Mouse (Mus musculus) hindbrain, embryonic 10.5 days (tissue): ENCODE measurements around the gene Hspa2. TPM values are rescaled to one million over a fixed set of nuclear protein-coding genes. Genes with fewer than 3 reads are reported as not detected.
"Not testable (repeated sequence)": the region's sequence is repeated elsewhere in the genome, so short reads cannot be mapped to it uniquely, and the experiment has no call there.

ENCODE experiments used
- DNase-seq: peaks from one replicate; pipeline ENCODE4 v3.0.0-alpha.2; 2017; ENCODE audit warnings: low spot score
- H3K27ac ChIP-seq: fragments of 300-500 bp; sonication (generic); 2 replicates; pipeline ENCODE4 v1.5.1; 2016; ENCODE audit warnings: mild to moderate bottlenecking, moderate library complexity
- H3K27me3 ChIP-seq: fragments of 300-500 bp; sonication (generic); 2 replicates; pipeline ENCODE4 v1.6.1; 2016; ENCODE audit warnings: mild to moderate bottlenecking; ENCODE audit not compliant: poor library complexity, insufficient read depth, severe bottlenecking
- H3K36me3 ChIP-seq: fragments of 300-500 bp; sonication (generic); 2 replicates; pipeline ENCODE4 v1.6.1; 2016; ENCODE audit warnings: mild to moderate bottlenecking, moderate library complexity
- H3K4me1 ChIP-seq: fragments of 300-500 bp; sonication (generic); replicated peaks from 2 replicates; pipeline ENCODE4 v1.6.1; 2016; ENCODE audit warnings: mild to moderate bottlenecking
- H3K4me3 ChIP-seq: fragments of 300-500 bp; sonication (generic); 2 replicates; pipeline ENCODE4 v1.5.1; 2016; ENCODE audit warnings: mild to moderate bottlenecking, moderate library complexity
- H3K9me3 ChIP-seq: fragments of 300-500 bp; sonication (generic); 2 replicates; pipeline ENCODE4 v1.6.1; 2016; ENCODE audit warnings: mild to moderate bottlenecking, moderate library complexity
- WGBS: fragments of 180-500 bp; shearing (Covaris S2); methylation state at CpG from one replicate; pipeline ENCODE4 v1.1.7; 2016; 5-methylcytosine and 5-hydroxymethylcytosine counted together
- polyA plus RNA-seq: library from polyadenylated mRNA; unstranded; fragments of >200 nt; fragmentation: Nextera tagmentation; extraction: Ambion mirVana; gene quantifications from 2 replicates; pipeline ENCODE4 v1.2.1, GENCODE M21; 2016

Hspa2 gene
- polyA plus RNA-seq, 1 experiment from 2014 or later: 9.5 TPM

DNA sequence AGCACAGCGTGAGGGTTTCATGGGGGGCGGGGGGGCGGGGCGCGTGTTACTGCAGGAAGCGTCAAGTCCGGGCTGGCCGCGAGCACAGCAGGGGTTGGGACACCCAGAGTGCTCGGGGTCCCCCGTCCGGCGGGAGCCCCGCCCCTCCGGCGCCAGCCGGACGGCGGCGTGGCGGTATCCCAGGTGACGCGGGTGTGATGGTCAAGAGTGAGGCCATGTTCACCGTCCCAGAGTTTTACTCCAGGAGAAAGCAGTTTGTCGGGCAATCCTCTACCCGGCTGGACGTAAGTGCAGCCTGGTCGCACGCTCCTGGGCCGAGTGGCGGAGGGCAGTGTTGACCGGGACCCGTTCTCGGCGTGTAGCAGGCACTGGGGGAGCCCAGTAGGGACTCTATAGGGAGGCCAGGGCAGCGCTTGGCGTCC, 13.5 kb downstream of the Hspa2 start, which contains the start of gene Ppp1r36:
Ppp1r36 (plus strand) TSS at position 106 of the 422 bp plus-strand sequence.
- Histone ChIP-seq H3K27me3 (peaks cover 35% of the 10 kb centered on the region), H3K4me3 (peak within 1 kb of the TSS; percentile 54), H3K4me1 (peaks cover 11% of the 10 kb centered on the region), H3K27ac (peak within 1 kb of the TSS; percentile 68), H3K36me3 (no peaks in the 10 kb centered on the region), H3K9me3 (0 out of 2 replicates have a peak, but pooled peaks cover 7% of the 10 kb centered on the region)
- WGBS: under 1% methylated on average over 37 of the region's 37 CpGs
- peak; percentile 51 for DNase-seq

DNA sequence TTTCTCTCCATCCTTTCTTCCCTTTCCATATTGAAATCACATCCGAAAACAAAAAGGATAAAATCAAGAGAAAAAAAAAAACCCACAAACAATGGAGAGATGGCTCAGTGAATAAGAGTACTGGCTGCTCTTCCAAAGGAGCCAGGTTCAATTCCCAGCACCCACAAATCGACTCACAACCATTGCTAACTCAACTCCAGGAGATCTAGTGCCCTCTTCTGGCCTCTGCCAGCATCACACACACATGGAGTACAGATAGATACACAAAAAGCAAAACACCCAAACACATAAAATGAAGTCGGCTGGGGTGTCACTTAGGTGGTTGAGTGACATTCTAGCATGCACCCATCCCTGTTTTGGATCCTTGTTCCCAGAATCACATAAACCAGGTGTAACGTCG, 14.4 kb downstream of the Hspa2 start:
- H3K36me3 ChIP-seq: no peaks in the 10 kb centered on the region
- peaks cover 35% of the 10 kb centered on the region for H3K27me3 ChIP-seq
- WGBS: 93% methylated on average over 5 of the region's 5 CpGs
- no peak overlapping the region for H3K27ac ChIP-seq
- DNase-seq: no peak
- peaks cover 11% of the 10 kb centered on the region for H3K4me1 ChIP-seq
- H3K4me3 ChIP-seq: no peak overlapping the region
- H3K9me3 ChIP-seq: 0 out of 2 replicates have a peak, but pooled peaks cover 7% of the 10 kb centered on the region

DNA sequence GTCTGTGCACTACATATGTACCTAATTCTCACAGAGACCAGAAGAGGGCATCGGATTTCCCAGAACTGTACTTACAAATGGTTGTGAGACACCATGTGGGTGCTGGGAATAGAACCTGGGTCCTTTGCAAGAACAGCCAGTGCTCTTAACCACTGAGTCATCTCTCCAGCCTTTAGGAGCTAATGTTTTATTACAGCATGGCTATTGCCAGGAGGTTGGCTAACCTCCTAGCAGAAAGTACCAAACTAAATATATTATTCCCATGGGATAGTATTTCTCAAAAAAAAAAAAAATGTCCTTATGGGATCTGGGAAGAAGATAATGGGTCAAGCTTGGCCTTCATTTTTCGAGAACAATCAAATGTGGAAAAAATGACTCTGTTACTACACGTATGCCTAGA, 21.3 kb downstream of the Hspa2 start:
- Histone ChIP-seq H3K4me3 (no peak overlapping the region), H3K9me3 (peaks cover 4% of the 10 kb centered on the region; the same call in 1 of the 2 replicates), H3K27me3 (0 out of 2 replicates have a peak, but pooled peaks cover 4% of the 10 kb centered on the region), H3K4me1 (no peaks in the 10 kb centered on the region), H3K27ac (no peak overlapping the region), H3K36me3 (no peaks in the 10 kb centered on the region)
- DNase-seq: no peak
- WGBS: 88% methylated on average over 3 of the region's 3 CpGs

DNA sequence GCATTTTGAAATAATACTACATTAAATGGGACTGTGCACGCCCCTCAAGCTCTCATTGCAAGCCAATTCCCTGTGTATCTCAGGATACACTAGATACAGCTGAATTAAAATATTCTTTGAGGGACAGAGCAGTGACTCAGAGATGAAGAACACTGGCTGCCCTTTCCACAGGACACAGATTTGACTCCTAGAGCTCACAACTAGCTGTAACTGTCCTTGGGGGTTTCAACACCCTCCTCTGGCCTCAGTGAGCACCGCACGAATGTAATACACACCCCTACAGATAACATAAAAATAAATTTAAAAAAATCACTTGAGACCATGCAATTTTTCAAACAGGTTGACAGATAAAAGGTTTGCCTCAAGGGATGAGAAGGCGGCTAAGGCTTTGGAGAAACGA, 23.6 kb downstream of the Hspa2 start:
- Histone ChIP-seq H3K27ac (no peak overlapping the region), H3K9me3 (peaks cover 4% of the 10 kb centered on the region; the same call in 1 of the 2 replicates), H3K27me3 (0 out of 2 replicates have a peak, but pooled peaks cover 4% of the 10 kb centered on the region), H3K4me1 (no peaks in the 10 kb centered on the region), H3K4me3 (no peak overlapping the region), H3K36me3 (no peaks in the 10 kb centered on the region)
- 56% methylated on average over 5 of the region's 5 CpGs for WGBS
- DNase-seq: no peak

DNA sequence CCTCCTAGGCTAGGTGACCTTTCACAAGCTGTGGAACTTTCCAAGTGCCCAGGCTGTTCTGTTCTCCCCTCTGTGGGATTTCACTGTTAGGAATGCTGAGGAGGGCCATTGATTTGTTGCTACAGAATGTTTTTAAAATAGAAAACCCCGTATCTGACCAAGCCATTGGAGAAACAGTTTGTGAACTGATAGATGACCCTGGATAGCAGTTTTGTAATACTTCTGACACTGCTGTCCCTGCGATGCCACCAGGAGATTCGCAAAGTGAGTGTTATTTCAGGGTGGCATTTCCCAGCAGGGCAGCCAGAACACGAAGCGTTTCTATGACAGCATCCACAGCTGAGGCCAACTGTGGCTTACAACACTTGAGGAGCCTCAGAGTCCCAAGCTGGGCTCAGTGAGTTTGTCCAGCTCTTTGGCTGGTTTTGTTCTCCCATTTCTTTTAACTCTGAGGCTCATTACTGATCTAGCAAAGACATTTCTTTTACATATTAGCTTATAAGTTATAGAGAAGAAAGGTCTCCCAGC, 27.0 kb downstream of the Hspa2 start:
- 51% methylated on average over 5 of the region's 5 CpGs for WGBS
- H3K9me3 ChIP-seq: no peaks in the 10 kb centered on the region
- H3K4me3 ChIP-seq: no peak overlapping the region
- DNase-seq: no peak
- no peak overlapping the region for H3K27ac ChIP-seq
- H3K4me1 ChIP-seq: peaks cover 8% of the 10 kb centered on the region
- H3K36me3 ChIP-seq: no peaks in the 10 kb centered on the region
- H3K27me3 ChIP-seq: peaks cover 27% of the 10 kb centered on the region

DNA sequence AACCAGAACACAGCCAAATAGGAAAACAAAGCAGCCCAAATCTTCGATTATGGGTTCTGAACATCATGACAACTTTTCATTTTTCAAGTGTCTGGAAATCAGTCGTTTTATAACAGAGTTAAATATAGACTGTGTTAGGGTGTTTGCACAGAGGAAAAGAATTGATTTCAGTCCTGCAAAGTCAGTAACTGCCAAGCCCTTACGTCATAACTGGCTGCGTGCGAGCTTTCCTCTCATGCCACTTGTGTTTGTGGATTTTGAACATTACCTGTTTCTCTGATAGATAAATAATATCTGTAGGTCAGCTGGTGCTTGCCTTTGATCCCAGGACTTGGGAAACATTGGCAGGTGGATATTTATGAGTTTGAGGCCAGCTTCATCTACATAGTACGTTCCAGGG, 27.5 kb downstream of the Hspa2 start:
- 92% methylated on average over 6 of the region's 6 CpGs for WGBS
- H3K27me3 ChIP-seq: peaks cover 32% of the 10 kb centered on the region
- no peak for DNase-seq
- no peaks in the 10 kb centered on the region for H3K9me3 ChIP-seq
- no peak overlapping the region for H3K27ac ChIP-seq
- H3K4me3 ChIP-seq: no peak overlapping the region
- H3K36me3 ChIP-seq: no peaks in the 10 kb centered on the region
- H3K4me1 ChIP-seq: peaks cover 8% of the 10 kb centered on the region

DNA sequence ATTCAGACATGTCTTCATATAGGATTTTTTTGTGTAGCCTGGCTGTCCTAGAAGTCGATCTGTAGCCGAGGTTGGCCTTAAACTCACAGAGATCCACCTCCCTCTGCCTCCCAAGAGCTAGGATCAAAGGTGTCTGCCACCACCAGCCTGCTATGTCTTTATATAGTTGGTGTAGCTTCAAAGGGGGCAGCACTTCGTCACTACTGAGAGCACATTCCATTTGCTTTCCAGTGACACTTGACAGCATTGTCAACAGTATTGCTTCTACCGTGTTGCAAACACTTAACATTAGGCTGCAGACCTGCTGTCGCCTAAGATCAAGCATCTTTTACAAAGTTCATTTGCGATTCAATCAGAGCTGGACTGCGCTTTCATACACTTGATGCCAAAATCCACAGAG, 30.1 kb downstream of the Hspa2 start:
- Histone ChIP-seq H3K4me1 (peaks cover 8% of the 10 kb centered on the region), H3K36me3 (no peaks in the 10 kb centered on the region), H3K9me3 (no peaks in the 10 kb centered on the region), H3K27ac (no peak overlapping the region), H3K4me3 (no peak overlapping the region), H3K27me3 (peaks cover 35% of the 10 kb centered on the region)
- 43% methylated on average over 7 of the region's 7 CpGs for WGBS
- DNase-seq: no peak

DNA sequence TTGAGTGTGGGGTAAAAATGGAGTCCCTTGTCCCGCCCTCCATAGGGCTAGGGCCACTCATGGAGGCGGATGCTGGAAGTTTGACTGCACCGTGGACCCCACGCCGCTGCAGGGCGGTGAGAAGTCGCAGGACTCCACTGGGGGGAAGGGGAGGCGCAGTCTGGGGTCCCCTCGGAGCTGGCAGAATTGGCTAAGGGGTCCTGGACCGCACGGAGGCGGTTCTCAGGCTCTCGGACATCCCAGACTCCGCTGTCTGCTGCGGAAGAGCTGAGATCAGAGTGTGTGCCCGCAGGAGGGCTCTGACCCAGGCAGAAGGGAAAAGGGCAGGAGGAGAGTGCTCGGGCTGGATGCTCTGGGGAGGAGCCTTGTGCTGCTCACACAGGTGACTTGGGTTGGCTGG, 31.1 kb downstream of the Hspa2 start:
- H3K9me3 ChIP-seq: no peaks in the 10 kb centered on the region
- peak overlapping the region; percentile 49 for H3K4me3 ChIP-seq
- H3K27me3 ChIP-seq: peaks cover 35% of the 10 kb centered on the region
- H3K36me3 ChIP-seq: no peaks in the 10 kb centered on the region
- whole genome bisulfite sequencing: 3% methylated on average over 17 of the region's 17 CpGs
- peak overlapping the region; percentile 74 for H3K27ac ChIP-seq
- DNase-seq: no peak
- peaks cover 8% of the 10 kb centered on the region for H3K4me1 ChIP-seq

DNA sequence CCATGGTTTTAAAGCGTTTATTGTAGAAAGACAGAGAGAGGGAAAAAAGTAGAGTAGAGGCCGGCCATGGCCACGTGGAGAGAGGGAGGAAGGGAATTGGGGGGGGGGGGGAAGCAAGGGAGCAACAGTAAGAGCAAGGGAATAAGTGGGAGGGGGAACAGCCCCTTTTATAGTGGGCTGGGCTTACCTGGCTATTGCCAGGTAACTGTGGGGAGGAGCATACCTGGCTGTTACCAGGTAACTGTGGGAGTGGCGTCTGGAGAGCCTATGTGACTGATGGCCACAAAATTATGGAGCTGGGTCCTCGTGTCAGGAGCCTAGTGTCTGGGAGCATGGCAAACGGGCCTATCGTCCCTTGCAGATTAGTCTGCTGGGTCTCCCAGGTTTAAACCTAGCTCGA, 31.6 kb downstream of the Hspa2 start:
- Histone ChIP-seq H3K4me3 (peak overlapping the region; percentile 49), H3K36me3 (no peaks in the 10 kb centered on the region), H3K27me3 (peaks cover 35% of the 10 kb centered on the region), H3K4me1 (peaks cover 8% of the 10 kb centered on the region), H3K9me3 (no peaks in the 10 kb centered on the region), H3K27ac (peak overlapping the region; percentile 74; the same call in 1 of the 2 replicates)
- no peak for DNase-seq
- WGBS: 34% methylated on average over 8 of the region's 8 CpGs

DNA sequence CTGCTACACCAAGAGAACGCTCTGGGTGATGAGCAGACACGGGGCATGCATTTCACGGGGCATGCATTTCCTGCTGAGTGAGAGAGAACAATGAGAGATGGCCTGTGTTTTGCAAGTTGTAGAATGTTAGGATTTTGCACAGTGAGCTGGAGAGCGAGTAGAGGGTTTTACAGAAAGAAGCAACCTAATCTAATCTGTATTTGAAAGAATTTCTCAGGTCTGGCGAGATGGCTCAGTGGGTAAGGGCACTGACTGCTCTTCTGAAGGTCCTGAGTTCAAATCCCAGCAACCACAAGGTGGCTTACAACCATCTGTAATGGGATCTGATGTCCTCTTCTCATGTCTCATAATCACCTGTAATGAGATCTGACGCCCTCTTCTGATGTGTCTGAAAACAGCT, 39.5 kb downstream of the Hspa2 start:
- not testable (repeated sequence) for H3K27ac ChIP-seq, H3K36me3 ChIP-seq, DNase-seq, H3K4me1 ChIP-seq, H3K4me3 ChIP-seq, H3K9me3 ChIP-seq, H3K27me3 ChIP-seq
- WGBS: 82% methylated on average over 6 of the region's 6 CpGs

DNA sequence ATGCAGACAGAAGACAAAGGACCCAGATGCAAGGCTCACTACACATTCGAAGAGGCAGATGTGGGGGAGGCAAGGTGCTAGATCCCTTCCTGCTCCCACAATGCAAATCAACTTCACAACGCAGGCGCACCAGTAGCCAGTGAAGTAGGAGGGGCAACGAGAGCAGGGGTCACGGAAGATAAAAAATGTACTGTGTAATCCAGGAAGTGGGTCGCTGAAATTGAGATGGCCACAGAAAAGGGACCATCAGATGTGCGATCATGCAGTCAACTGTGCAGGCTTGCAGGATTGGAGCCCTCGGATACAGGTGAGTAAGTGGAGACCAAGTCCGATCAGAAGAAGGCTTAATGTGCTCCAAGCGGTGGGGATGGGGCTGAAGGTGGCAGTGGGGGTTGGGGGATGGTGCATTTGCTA, 40.4 kb downstream of the Hspa2 start:
- 56% methylated on average over 10 of the region's 10 CpGs for WGBS
- no peak for DNase-seq

DNA sequence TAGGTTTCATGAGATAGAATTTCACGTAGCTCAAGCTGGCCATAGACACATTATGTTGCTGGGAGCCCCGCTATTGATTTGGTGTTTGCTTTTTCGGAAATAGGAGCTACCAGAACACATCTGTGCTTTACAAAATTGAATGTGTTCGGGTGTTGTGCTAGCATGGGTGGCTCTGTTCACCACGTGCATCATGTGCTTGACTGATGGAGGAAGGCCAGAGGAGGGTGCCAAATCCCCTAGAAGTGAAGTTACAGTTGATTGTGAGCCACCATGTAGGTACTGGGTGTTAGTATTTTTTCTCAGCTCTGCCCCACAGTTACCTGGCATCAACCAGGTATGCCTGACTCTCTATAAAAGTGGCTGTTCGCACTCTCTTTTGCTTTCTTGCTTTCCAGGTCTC, 40.9 kb downstream of the Hspa2 start:
- Histone ChIP-seq H3K4me1 (no peaks in the 10 kb centered on the region), H3K36me3 (no peaks in the 10 kb centered on the region), H3K27me3 (no peaks in the 10 kb centered on the region), H3K9me3 (no peaks in the 10 kb centered on the region), H3K27ac (no peak overlapping the region), H3K4me3 (no peak overlapping the region)
- no peak for DNase-seq
- WGBS: 81% methylated on average over 6 of the region's 6 CpGs

More for the DNA sequence above, 40.4 kb downstream of the Hspa2 start:
- H3K4me3 ChIP-seq: 0 out of 2 replicates have a peak overlapping the region, but pooled peaks have one; percentile 2
- 0 out of 2 replicates have a peak overlapping the region, but pooled peaks have one; percentile 12 for H3K27ac ChIP-seq
- H3K36me3 ChIP-seq: no peaks in the 10 kb centered on the region
- no peaks in the 10 kb centered on the region for H3K9me3 ChIP-seq
- H3K27me3 ChIP-seq: no peaks in the 10 kb centered on the region
- H3K4me1 ChIP-seq: no peaks in the 10 kb centered on the region

DNA sequence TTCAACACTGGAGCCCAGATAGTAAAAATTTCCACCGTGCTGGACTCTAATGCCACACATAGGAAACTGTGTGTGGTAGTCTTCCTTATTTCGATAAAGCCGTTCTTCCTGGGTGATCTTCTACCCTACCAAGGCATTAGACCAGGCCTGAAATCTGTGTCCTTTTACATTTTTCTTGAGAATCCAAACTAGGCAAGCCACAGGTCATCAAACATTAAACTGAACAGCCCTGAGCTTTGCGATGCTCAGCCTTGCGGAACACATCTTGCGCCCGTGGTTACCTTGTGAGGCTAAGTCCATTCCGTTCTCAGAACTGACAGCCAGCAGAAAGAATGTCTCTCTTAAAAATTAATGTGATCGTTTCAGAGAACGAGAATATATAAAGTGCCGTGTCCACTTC, 42.2 kb downstream of the Hspa2 start:
- no peaks in the 10 kb centered on the region for H3K4me1 ChIP-seq
- WGBS: 89% methylated on average over 11 of the region's 11 CpGs
- no peaks in the 10 kb centered on the region for H3K9me3 ChIP-seq
- no peak overlapping the region for H3K4me3 ChIP-seq
- H3K27ac ChIP-seq: no peak overlapping the region
- no peak for DNase-seq
- H3K27me3 ChIP-seq: no peaks in the 10 kb centered on the region
- H3K36me3 ChIP-seq: no peaks in the 10 kb centered on the region
